Mouse (Mus musculus) embryo, embryonic 11 days (tissue): ENCODE data around the gene Hmgcs1.
A peak's percentile ranks its signal among the peaks of the same experiment; 100 is the strongest.

ENCODE experiments used
- DNase-seq: peaks from one replicate; pipeline ENCODE4 v3.0.0-alpha.2; 2015

Gene Hmgcs1

DNA sequence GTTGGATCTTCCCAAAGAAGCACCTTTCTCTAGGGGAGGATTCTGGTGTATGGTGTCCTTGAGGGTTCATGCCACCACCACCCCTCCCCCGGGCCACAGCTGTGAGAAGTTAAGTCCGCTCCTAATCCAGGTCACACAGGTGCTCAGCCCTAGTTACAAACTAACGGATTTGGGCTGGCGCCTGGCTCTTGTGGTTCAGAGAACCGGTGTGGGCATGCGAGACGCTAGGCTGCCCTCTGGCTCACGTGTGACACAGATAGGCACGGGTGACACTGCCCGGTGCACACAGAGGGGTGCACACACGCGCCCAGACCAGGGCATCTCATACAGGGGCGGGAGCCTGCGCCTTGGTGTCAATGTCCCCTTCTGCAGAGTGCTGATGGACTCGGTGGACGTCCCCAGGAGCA is 65.0 kb downstream of the Hmgcs1 start:
- DNase-seq = peak; percentile 39

DNA sequence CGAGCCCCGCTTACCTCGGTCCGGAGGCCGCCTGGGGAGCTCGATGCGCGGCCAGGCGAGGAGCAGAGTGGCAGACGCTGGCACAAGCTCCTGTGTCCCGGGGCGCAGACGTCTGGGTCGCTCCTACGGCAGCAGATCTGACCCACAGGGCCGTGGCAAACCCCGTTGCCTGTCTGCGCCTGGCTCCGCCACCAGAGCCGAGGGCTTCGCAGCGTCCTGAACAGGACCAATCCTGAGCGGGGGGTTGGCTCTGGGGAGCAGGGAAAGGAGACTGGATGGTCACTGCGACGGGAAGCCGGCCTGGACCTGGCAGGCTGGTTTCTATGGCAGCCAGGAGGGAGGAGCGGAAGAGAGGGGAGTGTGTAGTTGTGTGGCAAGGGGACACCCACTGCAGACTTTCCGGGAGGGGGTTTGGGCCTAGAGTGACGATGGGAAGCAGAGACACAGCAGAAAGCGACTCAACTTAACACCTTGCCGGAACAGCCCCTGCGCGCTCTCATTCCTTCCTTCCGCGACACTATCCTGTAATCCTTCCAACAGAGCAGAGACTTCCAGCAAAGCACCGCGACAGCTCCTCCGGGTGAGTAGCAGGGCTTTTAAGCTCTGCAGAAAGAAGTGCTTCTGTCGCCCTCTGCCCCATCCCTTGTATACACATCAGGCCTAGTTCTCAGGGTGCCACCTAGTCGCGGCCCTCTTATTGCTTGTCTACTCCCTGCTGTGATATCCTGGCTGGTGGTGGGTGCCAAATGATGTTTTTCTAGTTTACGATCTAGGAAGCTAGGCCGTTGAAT is 65.7 kb downstream of the Hmgcs1 start, which contains the start of gene Nim1k:
Gene Nim1k (minus strand): TSS at position 202 of the 791 bp plus-strand sequence.
- DNase-seq = peak; percentile 91

DNA sequence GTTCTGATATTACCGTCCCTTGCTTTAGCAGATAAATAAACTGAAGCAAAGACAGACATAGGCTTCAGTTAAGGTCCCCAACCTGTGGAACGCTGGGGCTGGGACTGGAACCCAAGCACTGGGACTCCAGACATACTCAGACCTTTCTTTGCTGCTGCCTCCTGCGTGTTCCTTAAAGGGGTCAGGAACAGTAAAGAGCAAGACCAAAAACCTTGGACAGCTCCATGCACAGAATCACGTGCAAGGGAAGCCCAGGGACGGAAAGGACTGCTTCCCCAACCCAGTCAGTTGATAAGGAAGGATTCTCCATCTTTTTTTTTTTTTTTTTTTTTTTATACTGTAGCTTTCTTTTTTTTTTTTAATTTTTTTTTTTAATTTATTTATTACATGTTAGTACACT is 66.7 kb downstream of the Hmgcs1 start:
- DNase-seq = peak; percentile 54
